Mouse (Mus musculus) CH12.LX (cell line): ENCODE data around the gene Slc39a5. TPM values are rescaled to one million over a fixed set of nuclear protein-coding genes. Genes with fewer than 3 reads are reported as not detected.

Experiments used
- DNase-seq: peaks from one replicate; pipeline ENCODE4 v3.0.0-alpha.2; 2013; ENCODE audit errors: extremely low read depth
- H3K27ac ChIP-seq: 2 replicates; pipeline ENCODE4 v1.5.1; 2012; ENCODE audit warnings: low read depth, mild to moderate bottlenecking, control low read depth, moderate library complexity; ENCODE audit not compliant: insufficient read depth
- H3K27me3 ChIP-seq: replicated peaks from 2 replicates; pipeline ENCODE3; 2012; ENCODE audit warnings: inconsistent platforms
- H3K36me3 ChIP-seq, 2 experiments: replicated peaks in 1 of 2; 2 replicates each; pipeline versions ENCODE3 to v1.6.1; 2012; ENCODE audit warnings: inconsistent platforms in 1 of 2, low read length in 1 of 2, mild to moderate bottlenecking in 1 of 2, mixed read lengths in 1 of 2, moderate library complexity in 1 of 2; ENCODE audit not compliant: control insufficient read depth in 1 of 2, insufficient read depth in 1 of 2
- H3K4me1 ChIP-seq, 2 experiments: 2 replicates each; pipeline ENCODE4 v1.6.1; 2012; ENCODE audit warnings: inconsistent platforms in 1 of 2, moderate library complexity in 1 of 2; ENCODE audit not compliant: insufficient read depth in 2 of 2, control insufficient read depth in 1 of 2
- H3K4me2 ChIP-seq: 2 replicates; pipeline ENCODE4 v1.6.1; 2012; ENCODE audit warnings: low read depth, mild to moderate bottlenecking, control low read depth; ENCODE audit not compliant: poor library complexity, insufficient read depth, severe bottlenecking
- H3K4me3 ChIP-seq, 3 experiments: fragments of 150-350 bp in 1 of 3; sonication (generic) in 1 of 3; replicated peaks in 1 of 3; 2 replicates each; pipeline versions ENCODE3 to v1.5.1; 2011 to 2012; ENCODE audit warnings: low read depth in 2 of 3, low read length in 2 of 3, mild to moderate bottlenecking in 2 of 3, moderate library complexity in 2 of 3, control low read depth in 1 of 3, improper control_type of control experiment in 1 of 3, inconsistent platforms in 1 of 3, mixed read lengths in 1 of 3; ENCODE audit not compliant: poor library complexity in 1 of 3
- H3K79me2 ChIP-seq: replicated peaks from 2 replicates; pipeline ENCODE4 v1.6.1; 2012; ENCODE audit warnings: mild to moderate bottlenecking, moderate library complexity; ENCODE audit not compliant: control insufficient read depth, poor library complexity, insufficient read depth, severe bottlenecking; ENCODE audit errors: extremely low read depth
- H3K9ac ChIP-seq: 2 replicates; pipeline ENCODE4 v1.6.1; 2012; ENCODE audit warnings: low read depth, mild to moderate bottlenecking, control low read depth, moderate library complexity; ENCODE audit not compliant: insufficient read depth
- H3K9me3 ChIP-seq: replicated peaks from 2 replicates; pipeline ENCODE3; 2012; ENCODE audit warnings: low read length, inconsistent platforms, mixed read lengths
- CTCF ChIP-seq, 2 experiments: IDR thresholded peaks in 1 of 2; conservative IDR thresholded peaks in 1 of 2; 2 replicates each; pipeline ENCODE4 v1.5.1; 2011 to 2012; ENCODE audit warnings: low read depth in 2 of 2, low read length in 2 of 2, improper control_type of control experiment in 1 of 2, inconsistent platforms in 1 of 2, mild to moderate bottlenecking in 1 of 2, moderate library complexity in 1 of 2
- IRF4 ChIP-seq: IDR thresholded peaks from 2 replicates; pipeline ENCODE4 v1.6.1; 2014; ENCODE audit warnings: low read depth, mild to moderate bottlenecking, inconsistent platforms, low read length, improper control_type of control experiment
- MAX ChIP-seq: IDR thresholded peaks from 2 replicates; pipeline ENCODE4 v1.6.1; 2011; ENCODE audit warnings: low read length, improper control_type of control experiment
- MEF2A ChIP-seq: IDR thresholded peaks from 2 replicates; pipeline ENCODE4 v1.6.1; 2014; ENCODE audit warnings: low read depth, mild to moderate bottlenecking, inconsistent platforms, low read length, improper control_type of control experiment, borderline replicate concordance
- NELFE ChIP-seq: IDR thresholded peaks from 2 replicates; pipeline ENCODE4 v1.6.1; 2011; ENCODE audit warnings: low read depth, low read length, improper control_type of control experiment
- PAX5 ChIP-seq: IDR thresholded peaks from 2 replicates; pipeline ENCODE4 v1.6.1; 2012; ENCODE audit warnings: low read length, inconsistent platforms, mixed read lengths
- RAD21 ChIP-seq: IDR thresholded peaks from 2 replicates; pipeline ENCODE4 v1.6.1; 2011; ENCODE audit warnings: low read depth, mild to moderate bottlenecking, low read length, improper control_type of control experiment, moderate library complexity
- SIN3A ChIP-seq: IDR thresholded peaks from 2 replicates; pipeline ENCODE4 v1.6.1; 2012; ENCODE audit warnings: low read length, improper control_type of control experiment, inconsistent platforms
- SMC3 ChIP-seq: IDR thresholded peaks from 2 replicates; pipeline ENCODE4 v1.6.1; 2011; ENCODE audit warnings: low read depth, low read length, improper control_type of control experiment
- USF2 ChIP-seq: conservative IDR thresholded peaks from 2 replicates; pipeline ENCODE4 v1.6.1; 2011; ENCODE audit warnings: low read depth, low read length, improper control_type of control experiment
- ZNF384 ChIP-seq: IDR thresholded peaks from 2 replicates; pipeline ENCODE4 v1.6.1; 2012; ENCODE audit warnings: low read depth, low read length, improper control_type of control experiment, inconsistent platforms
- dilution Hi-C: fragments of 300-500 bp; cut with MboI; formaldehyde crosslinking; loops from 2 replicates; pipeline ENCODE4 v1.14.3; 2020; ENCODE audit warnings: low sequenced_read_pairs; ENCODE audit not compliant: extremely low pct_unique_long_range_greater_than_20kb, extremely low pct_ligation_motif_present
- in situ Hi-C: fragments of 300-500 bp; cut with MboI; formaldehyde crosslinking; loops from 3 replicates; pipeline ENCODE4 v1.14.3; 2019; ENCODE audit warnings: low sequenced_read_pairs, low pct_ligation_motif_present, low pct_unique_long_range_greater_than_20kb, mixed read lengths
- polyA plus RNA-seq: library from polyadenylated mRNA; unstranded; fragments of >175 nt; gene quantifications from 2 replicates; pipeline ENCODE4 v1.2.1, GENCODE M21; 2012; ENCODE audit warnings: low read depth; ENCODE audit not compliant: insufficient read length
- total RNA-seq, 2 experiments: library from RNA; depleted of rRNA; stranded (reverse); fragments of 300-350 nt in 1 of 2; fragments of >200 nt in 1 of 2; gene quantifications; 2 replicates each; pipeline ENCODE4 v1.2.3; 2012 to 2014

Slc39a5 gene
- total and polyA plus RNA-seq, 3 experiments: 0.11 TPM; not detected in 2

GRCm38 (mm10) chr10:128362568-128362967, 38.5 kb downstream of the Slc39a5 start:
- peak; percentile 35 for DNase-seq

GRCm38 (mm10) chr10:128361836-128362235, 39.2 kb downstream of the Slc39a5 start:
- Histone ChIP-seq H3K4me3 (no peak overlapping the region), H3K79me2 (no peaks in the 10 kb centered on the region; the same call in 1 of the 2 replicates), H3K4me1 (peaks cover 0 to 5% of the 10 kb centered on the region in 2 experiments; a peak in 1 of 4 replicates), H3K27ac (no peak overlapping the region), H3K4me2 (no peak overlapping the region), H3K9ac (no peak overlapping the region), H3K9me3 (no peaks in the 10 kb centered on the region), H3K36me3 (peaks cover 61 to 87% of the 10 kb centered on the region in 2 experiments), H3K27me3 (no peaks in the 10 kb centered on the region)
- no peak for TF ChIP-seq SIN3A
- in situ Hi-C loops: no loop called here
- no peak for DNase-seq
- dilution Hi-C loops: no loop called here

More at GRCm38 (mm10) chr10:128362568-128362967, 38.5 kb downstream of the Slc39a5 start:
- TF ChIP-seq RAD21 (peak; percentile 15), SMC3 (peak; percentile 42), NELFE (no peak), CTCF (conservative IDR thresholded peaks at IDR 0.05 in 1 of 2, IDR thresholded peaks at IDR 0.05 in 1 of 2; ENCODE audit: low read depth in 2 of 2, low read length in 2 of 2) (peak; percentile 33 to 61), ZNF384 (no peak)
- H3K9ac ChIP-seq: no peak overlapping the region
- no peak overlapping the region for H3K27ac ChIP-seq
- H3K27me3 ChIP-seq: no peaks in the 10 kb centered on the region
- peaks cover 2 to 8% of the 10 kb centered on the region in 2 experiments; a peak in 3 of 4 replicates for H3K4me1 ChIP-seq
- dilution Hi-C loops: no loop called here
- no peaks in the 10 kb centered on the region for H3K9me3 ChIP-seq
- no peak overlapping the region for H3K4me3 ChIP-seq
- no peaks in the 10 kb centered on the region; the same call in 1 of the 2 replicates for H3K79me2 ChIP-seq
- H3K36me3 ChIP-seq: peaks cover 61 to 82% of the 10 kb centered on the region in 2 experiments
- in situ Hi-C loops: no loop called here
- no peak overlapping the region for H3K4me2 ChIP-seq

- Histone ChIP-seq H3K27me3 (no peaks in the 10 kb centered on the region), H3K79me2 (no peaks in the 10 kb centered on the region; the same call in none of the 2 replicates), H3K4me1 (peaks cover 0 to 5% of the 10 kb centered on the region in 2 experiments; a peak in 1 of 4 replicates), H3K4me3 (no peak overlapping the region), H3K4me2 (no peak overlapping the region), H3K9ac (no peak overlapping the region), H3K9me3 (no peaks in the 10 kb centered on the region), H3K27ac (no peak overlapping the region), H3K36me3 (peaks cover 66 to 80% of the 10 kb centered on the region in 2 experiments)
- no peak for DNase-seq
- in situ Hi-C loops: no loop called here
- dilution Hi-C loops: no loop called here
- TF ChIP-seq MAX (no peak), IRF4 (no peak), MEF2A (no peak), USF2 (no peak), PAX5 (no peak)
Measured at GRCm38 (mm10) chr10:128359226-128359625, 41.8 kb downstream of the Slc39a5 start.
